Mouse (Mus musculus): ENCODE measurements around the gene Impg1. TPM values are rescaled to one million over a fixed set of nuclear protein-coding genes. Genes with fewer than 3 reads are reported as not detected.

Impg1 gene
- polyA plus RNA-seq, 1 experiment from 2014 or later = not detected

DNA sequence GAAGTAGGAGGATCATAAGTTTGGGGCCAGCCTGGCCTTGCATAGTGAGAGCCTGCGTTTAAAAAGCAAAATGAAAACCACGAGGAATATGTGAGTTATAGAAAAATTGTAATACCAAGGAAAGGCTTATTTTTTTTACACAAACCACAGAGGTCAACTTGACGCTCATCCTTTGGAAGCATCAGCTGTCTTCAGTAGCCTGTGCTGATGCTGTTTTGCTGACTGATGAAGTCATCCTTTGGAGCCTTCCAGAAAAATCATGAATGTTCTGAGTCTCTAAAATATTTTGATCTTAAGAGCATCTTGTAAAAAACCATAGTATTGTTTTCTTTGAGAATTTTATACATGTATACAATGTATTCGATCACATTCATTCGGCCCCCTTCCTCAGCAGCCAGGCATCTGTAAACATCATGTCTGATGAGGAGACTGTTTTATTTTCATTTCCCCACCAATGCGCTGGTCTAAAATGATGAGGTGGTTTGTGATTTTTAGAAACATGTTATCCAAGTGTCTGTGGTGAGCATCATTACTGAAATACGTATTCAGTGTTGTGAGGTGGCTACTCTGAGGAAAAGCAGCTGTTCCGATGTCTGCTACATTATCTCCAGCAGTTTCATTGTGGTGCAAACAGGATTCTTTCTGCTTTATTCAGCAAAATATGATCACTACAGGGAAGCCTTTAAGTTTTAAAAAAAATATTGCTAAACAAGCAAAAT lies 190.1 kb downstream of the Impg1 start:
- H3K4me2 ChIP-seq (ENCODE audit: low read depth, low read length) = no peak overlapping the region
- 89% methylated on average over 8 of the region's 8 CpGs for WGBS
- H3K9ac ChIP-seq (replicated peaks; ENCODE audit: low read length) = no peak overlapping the region
- H3K27me3 ChIP-seq (ENCODE audit: control insufficient read depth, insufficient read depth, low read length) = no peaks in the 10 kb centered on the region
- H3K9me3 ChIP-seq (replicated peaks; ENCODE audit: control insufficient read depth, low read length) = no peaks in the 10 kb centered on the region
- ATAC-seq (replicated peaks; ENCODE audit: insufficient number of reproducible peaks, low FRiP score, low TSS enrichment, low read depth) = no peak
- no peak overlapping the region for H3K4me3 ChIP-seq (ENCODE audit: low read depth, low read length)
- H3K36me3 ChIP-seq (replicated peaks; ENCODE audit: control insufficient read depth, insufficient read depth, low read depth, low read length) = no peaks in the 10 kb centered on the region
- no peak overlapping the region for H3K27ac ChIP-seq (replicated peaks; ENCODE audit: low read depth, low read length)
- no peak for DNase-seq (ENCODE audit: low spot score)
- H3K4me1 ChIP-seq (ENCODE audit: control insufficient read depth, insufficient read depth, low read length) = no peaks in the 10 kb centered on the region

DNA sequence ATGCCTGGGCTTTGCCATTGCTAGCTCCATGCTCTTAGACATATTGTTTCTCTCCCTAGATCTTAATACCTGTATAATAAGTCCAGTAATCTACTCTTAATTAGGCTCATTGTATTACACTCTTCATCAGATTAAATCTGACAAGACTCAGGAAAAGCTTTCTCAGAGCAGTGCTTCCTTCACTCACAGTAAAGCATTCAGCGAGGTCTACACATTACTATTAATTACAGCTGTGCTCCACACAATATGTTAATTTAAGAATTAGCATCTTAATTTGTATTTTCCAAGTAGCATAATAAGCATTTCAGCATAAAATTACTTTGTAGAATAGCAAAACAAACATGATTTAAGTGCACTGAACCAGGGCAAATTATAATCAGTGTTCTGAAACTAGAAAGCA lies 192.3 kb downstream of the Impg1 start:
- ATAC-seq (replicated peaks; ENCODE audit: insufficient number of reproducible peaks, low FRiP score, low TSS enrichment, low read depth) (no peak), DNase-seq (ENCODE audit: low spot score) (no peak)
- Histone ChIP-seq H3K4me3 (ENCODE audit: low read depth, low read length) (no peak overlapping the region), H3K27ac (replicated peaks; ENCODE audit: low read depth, low read length) (no peak overlapping the region), H3K4me2 (ENCODE audit: low read depth, low read length) (no peak overlapping the region), H3K36me3 (replicated peaks; ENCODE audit: control insufficient read depth, insufficient read depth, low read depth, low read length) (no peaks in the 10 kb centered on the region), H3K9me3 (replicated peaks; ENCODE audit: control insufficient read depth, low read length) (no peaks in the 10 kb centered on the region), H3K27me3 (ENCODE audit: control insufficient read depth, insufficient read depth, low read length) (no peaks in the 10 kb centered on the region), H3K9ac (replicated peaks; ENCODE audit: low read length) (no peak overlapping the region), H3K4me1 (ENCODE audit: control insufficient read depth, insufficient read depth, low read length) (no peaks in the 10 kb centered on the region)
- 57% methylated on average over 1 of the region's 1 CpGs for WGBS

DNA sequence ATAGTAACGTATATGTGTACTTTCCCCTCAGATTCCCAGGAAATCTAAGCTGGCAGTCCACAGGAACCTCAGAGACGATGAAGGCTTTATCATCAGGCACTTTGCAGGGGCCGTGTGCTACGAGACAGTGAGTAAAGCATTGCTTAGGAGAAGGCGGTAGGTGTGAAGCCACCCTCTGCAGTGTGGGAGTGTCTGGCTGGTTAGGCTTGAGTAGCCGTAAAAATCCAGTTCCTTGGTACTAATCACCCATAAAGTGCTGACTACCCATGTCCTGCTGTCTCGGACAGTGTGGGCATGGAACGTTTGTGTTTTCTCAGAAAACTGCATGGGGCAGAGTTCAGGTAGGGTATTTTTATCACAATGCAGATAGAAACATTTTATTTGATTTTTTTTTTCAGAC lies 195.7 kb downstream of the Impg1 start:
- no peak for ATAC-seq (replicated peaks; ENCODE audit: insufficient number of reproducible peaks, low FRiP score, low TSS enrichment, low read depth)
- WGBS = 81% methylated on average over 8 of the region's 8 CpGs

DNA sequence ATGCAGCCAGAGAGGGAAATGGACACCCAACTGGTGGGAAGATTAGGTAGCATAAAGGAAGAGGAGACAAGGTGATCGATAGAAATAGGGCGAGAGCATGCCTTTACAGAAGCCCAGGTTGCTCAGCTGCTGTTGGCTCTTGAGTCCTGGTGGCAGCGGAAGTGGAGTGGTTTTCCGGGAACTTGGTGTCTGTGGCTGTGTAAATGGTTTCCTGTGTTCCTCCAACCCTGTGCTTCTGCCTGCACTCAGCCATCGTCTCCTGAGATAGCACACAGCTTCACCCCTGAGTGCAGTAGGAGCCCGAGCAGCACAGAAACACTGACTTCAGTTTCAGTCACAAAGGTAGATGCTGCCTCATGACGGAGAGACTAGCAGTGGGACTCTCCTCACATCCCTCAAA lies 198.8 kb downstream of the Impg1 start:
- H3K9me3 ChIP-seq (replicated peaks; ENCODE audit: control insufficient read depth, low read length) = no peaks in the 10 kb centered on the region
- no peaks in the 10 kb centered on the region for H3K4me1 ChIP-seq (ENCODE audit: control insufficient read depth, insufficient read depth, low read length)
- no peak overlapping the region for H3K4me2 ChIP-seq (ENCODE audit: low read depth, low read length)
- ATAC-seq (replicated peaks; ENCODE audit: insufficient number of reproducible peaks, low FRiP score, low TSS enrichment, low read depth) (no peak), DNase-seq (ENCODE audit: low spot score) (no peak)
- no peak overlapping the region for H3K4me3 ChIP-seq (ENCODE audit: low read depth, low read length)
- no peak overlapping the region for H3K9ac ChIP-seq (replicated peaks; ENCODE audit: low read length)
- WGBS = 83% methylated on average over 7 of the region's 7 CpGs
- H3K27ac ChIP-seq (replicated peaks; ENCODE audit: low read depth, low read length) = no peak overlapping the region
- H3K27me3 ChIP-seq (ENCODE audit: control insufficient read depth, insufficient read depth, low read length) = no peaks in the 10 kb centered on the region
- no peaks in the 10 kb centered on the region for H3K36me3 ChIP-seq (replicated peaks; ENCODE audit: control insufficient read depth, insufficient read depth, low read depth, low read length)

More for the DNA sequence above, 195.7 kb downstream of the Impg1 start:
- no peaks in the 10 kb centered on the region for H3K9me3 ChIP-seq (replicated peaks; ENCODE audit: control insufficient read depth, low read length)
- no peaks in the 10 kb centered on the region for H3K27me3 ChIP-seq (ENCODE audit: control insufficient read depth, insufficient read depth, low read length)
- no peaks in the 10 kb centered on the region for H3K36me3 ChIP-seq (replicated peaks; ENCODE audit: control insufficient read depth, insufficient read depth, low read depth, low read length)
- H3K9ac ChIP-seq (replicated peaks; ENCODE audit: low read length) = no peak overlapping the region
- no peaks in the 10 kb centered on the region for H3K4me1 ChIP-seq (ENCODE audit: control insufficient read depth, insufficient read depth, low read length)
- no peak overlapping the region for H3K4me3 ChIP-seq (ENCODE audit: low read depth, low read length)
- H3K4me2 ChIP-seq (ENCODE audit: low read depth, low read length) = no peak overlapping the region
- DNase-seq (ENCODE audit: low spot score) = no peak
- H3K27ac ChIP-seq (replicated peaks; ENCODE audit: low read depth, low read length) = no peak overlapping the region

DNA sequence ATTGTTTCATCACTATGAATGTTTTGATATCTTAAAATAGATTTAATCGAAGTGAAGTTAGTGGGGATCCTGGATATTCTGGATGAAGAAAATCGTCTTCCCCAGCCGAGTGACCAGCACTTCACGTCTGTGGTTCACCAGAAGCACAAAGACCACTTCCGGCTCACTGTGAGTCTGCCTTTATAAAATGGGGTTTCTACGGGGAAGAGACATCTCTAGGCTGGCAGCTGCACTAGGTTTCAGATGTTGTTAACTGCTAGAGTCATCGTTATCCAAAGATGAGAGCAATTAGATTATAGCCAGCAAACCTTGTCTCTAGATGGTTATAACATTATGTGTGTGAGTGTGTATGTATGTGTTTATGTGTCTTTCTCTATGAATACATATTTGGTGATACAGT lies 199.2 kb downstream of the Impg1 start:
- no peak overlapping the region for H3K27ac ChIP-seq (replicated peaks; ENCODE audit: low read depth, low read length)
- H3K9me3 ChIP-seq (replicated peaks; ENCODE audit: control insufficient read depth, low read length) = no peaks in the 10 kb centered on the region
- no peak for ATAC-seq (replicated peaks; ENCODE audit: insufficient number of reproducible peaks, low FRiP score, low TSS enrichment, low read depth)
- no peak for DNase-seq (ENCODE audit: low spot score)
- H3K27me3 ChIP-seq (ENCODE audit: control insufficient read depth, insufficient read depth, low read length) = no peaks in the 10 kb centered on the region
- WGBS = 88% methylated on average over 7 of the region's 7 CpGs
- no peaks in the 10 kb centered on the region for H3K36me3 ChIP-seq (replicated peaks; ENCODE audit: control insufficient read depth, insufficient read depth, low read depth, low read length)
- H3K4me1 ChIP-seq (ENCODE audit: control insufficient read depth, insufficient read depth, low read length) = no peaks in the 10 kb centered on the region
- H3K9ac ChIP-seq (replicated peaks; ENCODE audit: low read length) = no peak overlapping the region
- no peak overlapping the region for H3K4me3 ChIP-seq (ENCODE audit: low read depth, low read length)
- no peak overlapping the region for H3K4me2 ChIP-seq (ENCODE audit: low read depth, low read length)
